Mouse (Mus musculus): ENCODE measurements around the gene Ddx21.
"Not testable (repeated sequence)": the region's sequence is repeated elsewhere in the genome, so short reads cannot be mapped to it uniquely, and the experiment has no call there.

Gene Ddx21

GRCm38 (mm10) chr10:62602177-62603040 is at the start of gene Ddx21:
Gene Ddx21, minus strand, starts transcription at chr10:62602281.
- DNase-seq = peak; percentile 93

- peak; percentile 95 for DNase-seq
Measured at GRCm38 (mm10) chr10:62650881-62651810, 49.1 kb upstream of the Ddx21 start, which contains the start of gene Ddx50. Gene Ddx50, minus strand, starts transcription at chr10:62651218.

GRCm38 (mm10) chr10:62650358-62650782 is 48.3 kb upstream of the Ddx21 start:
- DNase-seq = no peak

GRCm38 (mm10) chr10:62604161-62604560 is 2.1 kb upstream of the Ddx21 start:
- DNase-seq = no peak

- no peak for DNase-seq
Measured at GRCm38 (mm10) chr10:62603233-62604030, 1.4 kb upstream of the Ddx21 start.

- no peak for DNase-seq
Measured at GRCm38 (mm10) chr10:62601833-62602176, 276 bp downstream of the Ddx21 start.

- DNase-seq = peak; percentile 29
Measured at GRCm38 (mm10) chr10:62601053-62601791, 859 bp downstream of the Ddx21 start.

GRCm38 (mm10) chr10:62600056-62600455 is 2.0 kb downstream of the Ddx21 start:
- DNase-seq = no peak

GRCm38 (mm10) chr10:62599311-62599710 is 2.8 kb downstream of the Ddx21 start:
- not testable (repeated sequence) for DNase-seq

- no peak for DNase-seq
Measured at GRCm38 (mm10) chr10:62592496-62592895, 9.6 kb downstream of the Ddx21 start.

GRCm38 (mm10) chr10:62590200-62590599 is 11.9 kb downstream of the Ddx21 start:
- DNase-seq = peak; percentile 94

- no peak for DNase-seq
Measured at GRCm38 (mm10) chr10:62588616-62589015, 13.5 kb downstream of the Ddx21 start.

- no peak for DNase-seq
Measured at GRCm38 (mm10) chr10:62583245-62583644, 18.8 kb downstream of the Ddx21 start.

- no peak for DNase-seq
Measured at GRCm38 (mm10) chr10:62582701-62583100, 19.4 kb downstream of the Ddx21 start.

- no peak for DNase-seq
Measured at GRCm38 (mm10) chr10:62582263-62582662, 19.8 kb downstream of the Ddx21 start.

GRCm38 (mm10) chr10:62579129-62579528 is 23.0 kb downstream of the Ddx21 start:
- not testable (repeated sequence) for DNase-seq

- peak; percentile 95 for DNase-seq
Measured at GRCm38 (mm10) chr10:62578338-62579100, 23.6 kb downstream of the Ddx21 start, which contains the start of gene Kif1bp. Gene Kif1bp, minus strand, starts transcription at chr10:62578457.

GRCm38 (mm10) chr10:62577673-62578337 is 24.3 kb downstream of the Ddx21 start:
- no peak for DNase-seq

- DNase-seq = no peak
Measured at GRCm38 (mm10) chr10:62575001-62575400, 27.1 kb downstream of the Ddx21 start.

GRCm38 (mm10) chr10:62570126-62570871 is 31.8 kb downstream of the Ddx21 start:
- no peak for DNase-seq

All from thymus, postnatal 4 days (tissue).